Mouse (Mus musculus) CH12.LX (cell line): Measurements from ENCODE around the gene Rftn2. TPM values are rescaled to one million over a fixed set of nuclear protein-coding genes. Genes with fewer than 3 reads are reported as not detected.
A peak's percentile ranks its signal among the peaks of the same experiment; 100 is the strongest.

Experiments used
- DNase-seq: peaks from one replicate; pipeline ENCODE4 v3.0.0-alpha.2; 2013; ENCODE audit errors: extremely low read depth
- H3K27ac ChIP-seq: 2 replicates; pipeline ENCODE4 v1.5.1; 2012; ENCODE audit warnings: low read depth, mild to moderate bottlenecking, control low read depth, moderate library complexity; ENCODE audit not compliant: insufficient read depth
- H3K27me3 ChIP-seq: replicated peaks from 2 replicates; pipeline ENCODE3; 2012; ENCODE audit warnings: inconsistent platforms
- H3K36me3 ChIP-seq, 2 experiments: replicated peaks in 1 of 2; 2 replicates each; pipeline versions ENCODE3 to v1.6.1; 2012; ENCODE audit warnings: inconsistent platforms in 1 of 2, low read length in 1 of 2, mild to moderate bottlenecking in 1 of 2, mixed read lengths in 1 of 2, moderate library complexity in 1 of 2; ENCODE audit not compliant: control insufficient read depth in 1 of 2, insufficient read depth in 1 of 2
- H3K4me1 ChIP-seq, 2 experiments: 2 replicates each; pipeline ENCODE4 v1.6.1; 2012; ENCODE audit warnings: inconsistent platforms in 1 of 2, moderate library complexity in 1 of 2; ENCODE audit not compliant: insufficient read depth in 2 of 2, control insufficient read depth in 1 of 2
- H3K4me2 ChIP-seq: 2 replicates; pipeline ENCODE4 v1.6.1; 2012; ENCODE audit warnings: low read depth, mild to moderate bottlenecking, control low read depth; ENCODE audit not compliant: poor library complexity, insufficient read depth, severe bottlenecking
- H3K4me3 ChIP-seq, 3 experiments: fragments of 150-350 bp in 1 of 3; sonication (generic) in 1 of 3; replicated peaks in 1 of 3; 2 replicates each; pipeline versions ENCODE3 to v1.5.1; 2011 to 2012; ENCODE audit warnings: low read depth in 2 of 3, low read length in 2 of 3, mild to moderate bottlenecking in 2 of 3, moderate library complexity in 2 of 3, control low read depth in 1 of 3, improper control_type of control experiment in 1 of 3, inconsistent platforms in 1 of 3, mixed read lengths in 1 of 3; ENCODE audit not compliant: poor library complexity in 1 of 3
- H3K79me2 ChIP-seq: replicated peaks from 2 replicates; pipeline ENCODE4 v1.6.1; 2012; ENCODE audit warnings: mild to moderate bottlenecking, moderate library complexity; ENCODE audit not compliant: control insufficient read depth, poor library complexity, insufficient read depth, severe bottlenecking; ENCODE audit errors: extremely low read depth
- H3K9ac ChIP-seq: 2 replicates; pipeline ENCODE4 v1.6.1; 2012; ENCODE audit warnings: low read depth, mild to moderate bottlenecking, control low read depth, moderate library complexity; ENCODE audit not compliant: insufficient read depth
- H3K9me3 ChIP-seq: replicated peaks from 2 replicates; pipeline ENCODE3; 2012; ENCODE audit warnings: low read length, inconsistent platforms, mixed read lengths
- BHLHE40 ChIP-seq: IDR thresholded peaks from 2 replicates; pipeline ENCODE4 v1.6.1; 2011; ENCODE audit warnings: mild to moderate bottlenecking, low read depth, low read length, improper control_type of control experiment
- CTCF ChIP-seq, 2 experiments: IDR thresholded peaks in 1 of 2; conservative IDR thresholded peaks in 1 of 2; 2 replicates each; pipeline ENCODE4 v1.5.1; 2011 to 2012; ENCODE audit warnings: low read depth in 2 of 2, low read length in 2 of 2, improper control_type of control experiment in 1 of 2, inconsistent platforms in 1 of 2, mild to moderate bottlenecking in 1 of 2, moderate library complexity in 1 of 2
- E2F4 ChIP-seq: IDR thresholded peaks from 2 replicates; pipeline ENCODE4 v1.6.1; 2011; ENCODE audit warnings: low read depth, low read length, improper control_type of control experiment; ENCODE audit not compliant: insufficient replicate concordance
- ELF1 ChIP-seq: IDR thresholded peaks from 2 replicates; pipeline ENCODE4 v1.6.1; 2014; ENCODE audit warnings: low read depth, mild to moderate bottlenecking, inconsistent platforms, low read length, improper control_type of control experiment
- EP300 ChIP-seq: IDR thresholded peaks from 2 replicates; pipeline ENCODE4 v1.6.1; 2011; ENCODE audit warnings: low read length, improper control_type of control experiment
- GABPA ChIP-seq: IDR thresholded peaks from 2 replicates; pipeline ENCODE4 v1.6.1; 2012; ENCODE audit warnings: low read depth, low read length, improper control_type of control experiment, inconsistent platforms; ENCODE audit not compliant: insufficient replicate concordance
- HCFC1 ChIP-seq: IDR thresholded peaks from 2 replicates; pipeline ENCODE4 v1.6.1; 2012; ENCODE audit warnings: low read depth, mild to moderate bottlenecking, inconsistent platforms, low read length, improper control_type of control experiment
- IRF4 ChIP-seq: IDR thresholded peaks from 2 replicates; pipeline ENCODE4 v1.6.1; 2014; ENCODE audit warnings: low read depth, mild to moderate bottlenecking, inconsistent platforms, low read length, improper control_type of control experiment
- JUN ChIP-seq: IDR thresholded peaks from 2 replicates; pipeline ENCODE4 v1.6.1; 2011; ENCODE audit warnings: low read depth, mild to moderate bottlenecking, low read length, improper control_type of control experiment, moderate library complexity; ENCODE audit not compliant: insufficient read depth
- JUND ChIP-seq: conservative IDR thresholded peaks from 2 replicates; pipeline ENCODE4 v1.6.1; 2011; ENCODE audit warnings: low read depth, low read length, improper control_type of control experiment
- KAT2A ChIP-seq: IDR thresholded peaks from 2 replicates; pipeline ENCODE4 v1.6.1; 2012; ENCODE audit warnings: low read length, improper control_type of control experiment, inconsistent platforms; ENCODE audit not compliant: insufficient replicate concordance
- MAFK ChIP-seq: IDR thresholded peaks from 2 replicates; pipeline ENCODE4 v1.6.1; 2011; ENCODE audit warnings: low read length, improper control_type of control experiment; ENCODE audit not compliant: insufficient replicate concordance
- NELFE ChIP-seq: IDR thresholded peaks from 2 replicates; pipeline ENCODE4 v1.6.1; 2011; ENCODE audit warnings: low read depth, low read length, improper control_type of control experiment
- NRF1 ChIP-seq: IDR thresholded peaks from 2 replicates; pipeline ENCODE4 v1.6.1; 2014; ENCODE audit warnings: low read depth, mild to moderate bottlenecking, inconsistent platforms, low read length, improper control_type of control experiment, moderate library complexity
- PAX5 ChIP-seq: IDR thresholded peaks from 2 replicates; pipeline ENCODE4 v1.6.1; 2012; ENCODE audit warnings: low read length, inconsistent platforms, mixed read lengths
- POLR2A ChIP-seq: IDR thresholded peaks from 2 replicates; pipeline ENCODE4 v1.6.1; 2011; ENCODE audit warnings: low read depth, mild to moderate bottlenecking, improper control_type of control experiment, low read length
- RCOR1 ChIP-seq: conservative IDR thresholded peaks from 2 replicates; pipeline ENCODE4 v1.6.1; 2012; ENCODE audit warnings: low read depth, mild to moderate bottlenecking, inconsistent platforms, low read length, improper control_type of control experiment
- SMC3 ChIP-seq: IDR thresholded peaks from 2 replicates; pipeline ENCODE4 v1.6.1; 2011; ENCODE audit warnings: low read depth, low read length, improper control_type of control experiment
- USF1 ChIP-seq: IDR thresholded peaks from 2 replicates; pipeline ENCODE4 v1.6.1; 2014; ENCODE audit warnings: low read depth, mild to moderate bottlenecking, inconsistent platforms, low read length, improper control_type of control experiment
- USF2 ChIP-seq: conservative IDR thresholded peaks from 2 replicates; pipeline ENCODE4 v1.6.1; 2011; ENCODE audit warnings: low read depth, low read length, improper control_type of control experiment
- ZKSCAN1 ChIP-seq: IDR thresholded peaks from 2 replicates; pipeline ENCODE4 v1.6.1; 2012; ENCODE audit warnings: low read depth, inconsistent platforms, low read length, improper control_type of control experiment, borderline replicate concordance
- ZMIZ1 ChIP-seq: IDR thresholded peaks from 2 replicates; pipeline ENCODE4 v1.6.1; 2012; ENCODE audit warnings: low read depth, mild to moderate bottlenecking, inconsistent platforms, low read length, improper control_type of control experiment
- dilution Hi-C: fragments of 300-500 bp; cut with MboI; formaldehyde crosslinking; loops from 2 replicates; pipeline ENCODE4 v1.14.3; 2020; ENCODE audit warnings: low sequenced_read_pairs; ENCODE audit not compliant: extremely low pct_unique_long_range_greater_than_20kb, extremely low pct_ligation_motif_present
- in situ Hi-C: fragments of 300-500 bp; cut with MboI; formaldehyde crosslinking; loops from 3 replicates; pipeline ENCODE4 v1.14.3; 2019; ENCODE audit warnings: low sequenced_read_pairs, low pct_ligation_motif_present, low pct_unique_long_range_greater_than_20kb, mixed read lengths
- polyA plus RNA-seq: library from polyadenylated mRNA; unstranded; fragments of >175 nt; gene quantifications from 2 replicates; pipeline ENCODE4 v1.2.1, GENCODE M21; 2012; ENCODE audit warnings: low read depth; ENCODE audit not compliant: insufficient read length
- total RNA-seq, 2 experiments: library from RNA; depleted of rRNA; stranded (reverse); fragments of 300-350 nt in 1 of 2; fragments of >200 nt in 1 of 2; gene quantifications; 2 replicates each; pipeline ENCODE4 v1.2.3; 2012 to 2014

Gene Rftn2
- total and polyA plus RNA-seq, 3 experiments = 0.91 to 1.4 (median 1.1) TPM

GRCm38 (mm10) chr1:55213475-55213874 is 13.1 kb downstream of the Rftn2 start:
- no peak overlapping the region for H3K4me2 ChIP-seq
- H3K4me3 ChIP-seq = no peak overlapping the region
- no peaks in the 10 kb centered on the region for H3K9me3 ChIP-seq
- H3K9ac ChIP-seq = no peak overlapping the region
- DNase-seq = no peak
- H3K4me1 ChIP-seq = peaks cover 2 to 14% of the 10 kb centered on the region in 2 experiments; a peak in 3 of 4 replicates
- dilution Hi-C loops = no loop called here
- TF ChIP-seq ELF1 (no peak), USF2 (no peak), JUND (no peak), GABPA (no peak), PAX5 (no peak), HCFC1 (no peak), CTCF (conservative IDR thresholded peaks at IDR 0.05 in 1 of 2, IDR thresholded peaks at IDR 0.05 in 1 of 2; ENCODE audit: low read depth in 2 of 2, low read length in 2 of 2) (no peak), USF1 (no peak), KAT2A (no peak), ZKSCAN1 (no peak), POLR2A (no peak), IRF4 (no peak), EP300 (no peak), JUN (no peak)
- H3K27me3 ChIP-seq = no peaks in the 10 kb centered on the region
- H3K36me3 ChIP-seq = no peaks in the 10 kb centered on the region
- H3K27ac ChIP-seq = no peak overlapping the region
- no peaks in the 10 kb centered on the region for H3K79me2 ChIP-seq
- in situ Hi-C loops = no loop called here

- Histone ChIP-seq H3K9me3 (no peaks in the 10 kb centered on the region), H3K4me2 (no peak overlapping the region), H3K36me3 (no peaks in the 10 kb centered on the region), H3K27me3 (no peaks in the 10 kb centered on the region), H3K79me2 (no peaks in the 10 kb centered on the region), H3K4me3 (no peak overlapping the region), H3K9ac (no peak overlapping the region), H3K27ac (no peak overlapping the region), H3K4me1 (peaks cover 2 to 14% of the 10 kb centered on the region in 2 experiments; a peak in 3 of 4 replicates)
- in situ Hi-C loops = no loop called here
- dilution Hi-C loops = no loop called here
- TF ChIP-seq BHLHE40 (no peak), NRF1 (no peak), RCOR1 (no peak), JUND (no peak), ZMIZ1 (no peak), NELFE (no peak), PAX5 (no peak), CTCF (conservative IDR thresholded peaks at IDR 0.05 in 1 of 2, IDR thresholded peaks at IDR 0.05 in 1 of 2; ENCODE audit: low read depth in 2 of 2, low read length in 2 of 2) (peak in 1 of 2 experiments; percentile 23; a peak in 1 of 4 replicates), ELF1 (no peak), SMC3 (no peak), E2F4 (no peak), GABPA (no peak), USF1 (0 out of 2 replicates have a peak, but pooled peaks have one; percentile 11), MAFK (no peak)
- DNase-seq = no peak
These were observed 13.8 kb downstream of the Rftn2 start for GRCm38 (mm10) chr1:55212771-55213170.
